Mouse (Mus musculus): Measurements from ENCODE around the gene Zdhhc17.

Zdhhc17 gene

GRCm38 (mm10) chr10:110951748-110952147 is 58.2 kb downstream of the Zdhhc17 start:
- DNase-seq: no peak

- DNase-seq: no peak
These were observed 58.8 kb downstream of the Zdhhc17 start for GRCm38 (mm10) chr10:110951112-110951511.

- DNase-seq: no peak
These were observed 62.4 kb downstream of the Zdhhc17 start for GRCm38 (mm10) chr10:110947574-110947973.

GRCm38 (mm10) chr10:110945966-110946365 is 64.0 kb downstream of the Zdhhc17 start:
- DNase-seq: no peak

- DNase-seq: no peak
These were observed 65.8 kb downstream of the Zdhhc17 start for GRCm38 (mm10) chr10:110944175-110944574.

GRCm38 (mm10) chr10:110942806-110943205 is 67.1 kb downstream of the Zdhhc17 start:
- no peak for DNase-seq

GRCm38 (mm10) chr10:110941968-110942367 is 68.0 kb downstream of the Zdhhc17 start:
- DNase-seq: no peak

GRCm38 (mm10) chr10:110940740-110941398 is 69.1 kb downstream of the Zdhhc17 start:
- DNase-seq: no peak

GRCm38 (mm10) chr10:110939717-110940116 is 70.2 kb downstream of the Zdhhc17 start:
- no peak for DNase-seq

- DNase-seq: no peak
These were observed 70.9 kb downstream of the Zdhhc17 start for GRCm38 (mm10) chr10:110938841-110939549.

- DNase-seq: no peak
These were observed 71.6 kb downstream of the Zdhhc17 start for GRCm38 (mm10) chr10:110938361-110938760.

- DNase-seq: no peak
These were observed 74.3 kb downstream of the Zdhhc17 start for GRCm38 (mm10) chr10:110935669-110936068.

- no peak for DNase-seq
These were observed 74.9 kb downstream of the Zdhhc17 start for GRCm38 (mm10) chr10:110935081-110935480.

GRCm38 (mm10) chr10:110933584-110933983 is 76.4 kb downstream of the Zdhhc17 start:
- no peak for DNase-seq

- peak; percentile 65 for DNase-seq
These were observed 77.9 kb downstream of the Zdhhc17 start for GRCm38 (mm10) chr10:110931913-110932560.

- DNase-seq: peak; percentile 4
These were observed 78.6 kb downstream of the Zdhhc17 start for GRCm38 (mm10) chr10:110931161-110931912.

GRCm38 (mm10) chr10:110929756-110930155 is 80.2 kb downstream of the Zdhhc17 start:
- no peak for DNase-seq

GRCm38 (mm10) chr10:110927491-110927890 is 82.4 kb downstream of the Zdhhc17 start:
- no peak for DNase-seq

GRCm38 (mm10) chr10:110922612-110923011 is 87.3 kb downstream of the Zdhhc17 start:
- DNase-seq: no peak

GRCm38 (mm10) chr10:110921890-110922289 is 88.0 kb downstream of the Zdhhc17 start:
- DNase-seq: no peak

GRCm38 (mm10) chr10:110920368-110920950 is 89.5 kb downstream of the Zdhhc17 start:
- DNase-seq: no peak

GRCm38 (mm10) chr10:110919531-110920343 is 90.2 kb downstream of the Zdhhc17 start, which contains the start of gene Csrp2:
Csrp2 (plus strand) TSS chr10:110919789.
- DNase-seq: peak; percentile 65

Data from thymus, postnatal 25 days (tissue).